Mouse (Mus musculus) gastrocnemius, postnatal 14 days (tissue): ENCODE results near the gene Gm21789. TPM values are rescaled to one million over a fixed set of nuclear protein-coding genes. Genes with fewer than 3 reads are reported as not detected.
"Not testable (repeated sequence)": the region's sequence is repeated elsewhere in the genome, so short reads cannot be mapped to it uniquely, and the experiment has no call there.

Experiments
- DNase-seq: peaks from one replicate; pipeline ENCODE4 v3.0.0; 2021; ENCODE audit warnings: mixed read lengths
- intact Hi-C: fragments of 180-260 bp; cut with DNase I; formaldehyde crosslinking; loops from one replicate; pipeline ENCODE4 v1.15.1; 2025; ENCODE audit warnings: low total_unique reads
- long read RNA-seq, 2 experiments: library from polyadenylated mRNA; stranded (forward); transcript quantifications; one replicate each; pipeline ENCODE4 v2.0.0; 2021
- total RNA-seq, 2 experiments: library from RNA; stranded (reverse); gene quantifications; 2 replicates each; pipeline ENCODE4 v1.2.3; 2021

Gm21789 gene
- not detected for total RNA-seq
- long read RNA-seq, experiment 1, result 0 reads
- long read RNA-seq, experiment 2, result 0 reads

DNA sequence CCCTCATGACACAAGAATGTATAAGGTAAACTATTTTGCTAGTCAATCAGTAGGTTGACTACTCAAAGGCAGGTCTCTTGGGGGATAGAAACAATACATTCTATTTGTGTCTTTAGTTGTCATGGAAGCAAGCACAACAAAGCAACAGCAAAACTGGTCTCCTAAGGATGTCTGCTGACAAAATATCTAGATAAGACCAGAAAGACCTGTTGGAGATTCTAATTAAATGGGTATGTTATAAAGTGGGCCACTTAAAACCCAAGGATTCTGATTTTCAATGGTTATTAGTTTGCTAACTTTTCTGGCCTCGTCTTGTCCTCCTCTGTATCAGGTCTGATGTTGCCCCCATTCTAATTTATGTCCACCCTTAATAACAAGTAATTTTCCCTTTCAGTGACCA is at the start of gene Gm21789:
Gm21789 (plus strand) TSS at position 301 of the 400 bp plus-strand sequence.
- DNase-seq, intact Hi-C loops: not testable (repeated sequence)

DNA sequence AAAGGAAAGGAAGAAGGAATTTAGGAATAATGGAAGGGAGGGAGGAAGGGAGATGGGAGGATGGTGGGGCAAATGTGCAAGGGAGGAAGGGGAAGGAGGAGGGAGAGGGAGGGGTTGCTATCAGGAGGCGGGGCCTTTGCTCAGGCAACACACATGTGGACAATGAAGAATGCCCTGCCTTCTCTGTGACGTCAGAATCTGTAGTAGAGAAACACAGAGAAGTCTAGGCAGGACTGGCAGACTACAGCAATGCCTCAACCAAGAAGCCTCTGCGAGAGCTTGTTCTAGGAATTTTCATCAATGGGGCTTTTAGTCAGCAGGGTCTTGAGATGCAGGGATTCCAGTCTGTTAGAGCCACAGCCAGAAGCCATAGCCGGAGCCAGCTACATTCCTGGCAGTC is 47.2 kb upstream of the Gm21789 start, which contains the start of gene Btbd35f30:
Btbd35f30 (plus strand) TSS at position 301 of the 400 bp plus-strand sequence.
- not testable (repeated sequence) for DNase-seq

DNA sequence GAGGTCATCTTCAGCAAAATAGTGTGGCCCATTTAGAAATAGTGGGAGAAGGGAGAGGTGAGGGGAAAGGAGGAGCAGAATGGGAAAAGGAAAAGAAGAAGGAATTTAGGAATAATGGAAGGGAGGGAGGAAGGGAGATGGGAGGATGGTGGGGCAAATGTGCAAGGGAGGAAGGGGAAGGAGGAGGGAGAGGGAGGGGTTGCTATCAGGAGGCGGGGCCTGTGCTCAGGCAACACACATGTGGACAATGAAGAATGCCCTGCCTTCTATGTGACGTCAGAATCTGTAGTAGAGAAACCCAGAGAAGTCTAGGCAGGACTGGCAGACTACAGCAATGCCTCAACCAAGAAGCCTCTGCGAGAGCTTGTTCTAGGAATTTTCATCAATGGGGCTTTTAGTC is 32.0 kb downstream of the Gm21789 start, which contains the start of gene Btbd35f5:
Btbd35f5 (plus strand) TSS at position 301 of the 400 bp plus-strand sequence.
- DNase-seq, intact Hi-C loops: not testable (repeated sequence)

More for the DNA sequence above, 47.2 kb upstream of the Gm21789 start, which contains the start of gene Btbd35f30:
- intact Hi-C loops, result not testable (repeated sequence)

Other genes starting within 250 kb of the Gm21789 start
- gene Btbd35f21, start 215.7 kb upstream of the Gm21789 start, total RNA-seq, result not detected
- gene Btbd35f30, start 47.1 kb upstream of the Gm21789 start, total RNA-seq, result not detected
- gene Btbd35f5, start 32.1 kb downstream of the Gm21789 start, total RNA-seq, result not detected